Mouse (Mus musculus) embryonic fibroblast, embryonic 13.5 days (primary cell): Measurements from ENCODE around the gene Lbx2.

Experiments
- CTCF ChIP-seq: IDR thresholded peaks from 2 replicates; pipeline ENCODE4 v1.5.1; 2011; ENCODE audit warnings: mild to moderate bottlenecking, control low read depth, low read length, moderate library complexity, borderline replicate concordance; ENCODE audit not compliant: insufficient read depth
- POLR2A ChIP-seq: IDR thresholded peaks from 2 replicates; pipeline ENCODE4 v1.6.1; 2011; ENCODE audit warnings: low read depth, mild to moderate bottlenecking, control low read depth, low read length, moderate library complexity

DNA sequence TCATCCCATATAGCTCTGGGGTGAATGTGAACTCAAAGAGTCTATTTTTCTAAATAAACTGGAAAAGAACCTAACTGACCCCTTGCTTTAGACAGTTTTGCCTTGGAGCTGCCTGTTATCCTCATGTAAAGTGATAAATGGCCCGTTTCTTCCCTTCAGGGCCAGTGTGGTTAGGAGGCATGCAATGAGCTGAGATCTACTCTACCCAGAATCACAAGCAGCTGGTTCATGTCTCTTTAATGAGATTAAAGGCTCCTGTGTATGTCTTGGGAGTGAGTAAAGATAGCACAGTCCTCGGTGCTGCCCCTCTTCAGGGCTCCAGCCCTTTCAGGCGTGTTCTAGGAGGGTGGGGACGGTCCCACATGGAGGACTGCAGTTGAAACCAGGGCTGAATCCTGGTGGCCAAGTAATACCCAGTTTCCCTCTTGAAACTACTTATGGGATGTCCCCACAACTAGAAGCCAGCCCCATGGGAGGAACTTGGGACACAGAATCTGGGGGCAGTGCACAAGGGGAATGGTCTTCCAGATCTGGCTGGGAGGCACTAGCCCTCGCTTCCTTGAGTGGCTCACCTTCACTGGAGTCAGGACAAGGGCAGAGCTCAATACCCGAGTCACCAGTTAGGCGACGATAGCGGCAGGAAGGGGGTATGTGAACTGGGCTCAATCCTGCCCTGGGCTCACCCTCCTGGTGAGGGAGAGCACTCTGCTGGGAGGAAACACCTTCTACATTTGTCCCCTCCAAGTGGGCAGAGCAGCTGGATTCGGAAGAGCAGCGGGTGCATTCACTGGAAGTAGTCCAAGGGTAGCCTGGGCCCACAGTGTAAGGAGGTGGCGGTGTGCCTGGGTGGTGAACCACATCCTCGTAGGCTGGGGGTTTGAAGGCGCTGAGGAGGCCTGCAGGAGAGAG, 32.9 kb downstream of the Lbx2 start:
- TF ChIP-seq POLR2A (peak; percentile 24; the same call in 1 of the 2 replicates), CTCF (no peak)
